In the genomic region with DNA sequence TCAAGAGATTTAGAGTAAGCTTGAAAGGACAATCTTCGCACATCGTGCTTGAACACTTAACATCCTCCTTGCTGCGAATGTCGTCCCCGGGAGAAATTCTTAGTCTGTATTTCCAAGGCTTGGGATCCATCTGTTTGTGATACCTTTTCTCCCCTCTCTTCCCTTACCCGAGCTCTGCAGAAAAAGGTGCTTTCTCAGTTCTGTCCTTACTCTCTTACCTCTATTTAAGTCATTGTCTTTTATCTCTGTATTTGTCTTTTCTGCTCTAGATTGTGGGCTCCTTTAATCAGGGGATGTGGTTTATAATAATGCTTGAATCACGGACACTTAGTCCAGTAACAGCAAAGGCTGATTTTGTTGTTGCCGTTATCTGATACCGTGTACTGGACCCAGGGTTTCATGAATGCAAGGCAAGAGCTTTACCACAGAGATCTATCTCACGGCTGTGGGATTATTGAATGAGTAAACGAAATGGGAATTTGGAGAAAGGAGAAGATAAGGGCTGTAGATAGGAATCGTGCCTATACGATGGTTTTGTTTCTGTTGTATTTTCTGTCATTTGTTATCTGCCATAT, we compare ENCODE assay signal across 8 mouse cellular contexts. TPM values are rescaled to one million over a fixed set of nuclear protein-coding genes. Genes with fewer than 3 reads are reported as not detected.
DNase-seq lines count a peak whose midpoint lies in the region; ATAC-seq and TF ChIP-seq lines count a peak whose summit lies in the region.

No protein-coding gene starts in this region.

- 1% methylated on average over 13 of the region's 13 CpGs for WGBS in heart, embryonic 15.5 days
- 6% methylated on average over 13 of the region's 13 CpGs for WGBS in forebrain, postnatal 0 days
- 10% methylated on average over 13 of the region's 13 CpGs for WGBS in midbrain, embryonic 11.5 days

- H3K27ac ChIP-seq in heart, embryonic 15.5 days = peak overlapping the region; percentile 93; the same call in 1 of the 2 replicates
- H3K27ac ChIP-seq in forebrain, postnatal 0 days (ENCODE audit: low read depth, low read length) = 0 out of 2 replicates have a peak overlapping the region, but pooled peaks have one; percentile 75
- no peak overlapping the region for H3K27ac ChIP-seq in midbrain, embryonic 11.5 days (ENCODE audit: low read depth, low read length)

- H3K4me1 ChIP-seq in heart, embryonic 15.5 days (replicated peaks) = peaks cover 20% of the 10 kb centered on the region
- H3K4me1 ChIP-seq in forebrain, postnatal 0 days (ENCODE audit: insufficient read depth) = peaks cover 16% of the 10 kb centered on the region
- H3K4me1 ChIP-seq in midbrain, embryonic 11.5 days (ENCODE audit: control insufficient read depth, insufficient read depth, low read length) = peaks cover 11% of the 10 kb centered on the region

- TF ChIP-seq CTCF in forebrain, postnatal 0 days (IDR thresholded peaks at IDR 0.05; ENCODE audit: low read depth) = no peak

- H3K9me3 ChIP-seq in heart, embryonic 15.5 days (replicated peaks) = no peaks in the 10 kb centered on the region
- H3K9me3 ChIP-seq in forebrain, postnatal 0 days (ENCODE audit: low read length) = no peaks in the 10 kb centered on the region
- no peaks in the 10 kb centered on the region for H3K9me3 ChIP-seq in midbrain, embryonic 11.5 days (ENCODE audit: control insufficient read depth, low read length)

- peaks cover 18% of the 10 kb centered on the region for H3K36me3 ChIP-seq in heart, embryonic 15.5 days
- 0 out of 2 replicates have a peak, but pooled peaks cover 8% of the 10 kb centered on the region for H3K36me3 ChIP-seq in forebrain, postnatal 0 days (ENCODE audit: insufficient read depth)
- H3K36me3 ChIP-seq in midbrain, embryonic 11.5 days (ENCODE audit: control insufficient read depth, insufficient read depth, low read length) = peaks cover 6% of the 10 kb centered on the region

- H3K4me3 ChIP-seq in heart, embryonic 15.5 days = peak overlapping the region; percentile 86
- peak overlapping the region; percentile 49 for H3K4me3 ChIP-seq in forebrain, postnatal 0 days (ENCODE audit: low read depth, low read length)
- H3K4me3 ChIP-seq in midbrain, embryonic 11.5 days (ENCODE audit: low read depth, low read length) = peak overlapping the region; percentile 92

- ATAC-seq in heart, embryonic 15.5 days (replicated peaks; ENCODE audit: insufficient number of reproducible peaks, insufficient read depth, low FRiP score, low read depth) = no peak
- ATAC-seq in forebrain, postnatal 0 days = no peak
- ATAC-seq in midbrain, embryonic 11.5 days (ENCODE audit: low FRiP score) = no peak

- peak overlapping the region; percentile 76 for H3K4me2 ChIP-seq in heart, embryonic 15.5 days
- peak overlapping the region; percentile 75 for H3K4me2 ChIP-seq in forebrain, postnatal 0 days (ENCODE audit: low read depth)
- H3K4me2 ChIP-seq in midbrain, embryonic 11.5 days = peak overlapping the region; percentile 71

- intact Hi-C loops in heart, postnatal 10 days (cut with DNase I) = loop anchor here (5.0 kb wide), 1 partner anchor 218 kb away; a partner anchor contains a TSS

- H3K27me3 ChIP-seq in heart, embryonic 15.5 days = no peaks in the 10 kb centered on the region
- H3K27me3 ChIP-seq in forebrain, postnatal 0 days (ENCODE audit: insufficient read depth, low read length) = no peaks in the 10 kb centered on the region
- no peaks in the 10 kb centered on the region for H3K27me3 ChIP-seq in midbrain, embryonic 11.5 days (ENCODE audit: control insufficient read depth, insufficient read depth, low read length)

- H3K9ac ChIP-seq in heart, embryonic 15.5 days = peak overlapping the region; percentile 66
- peak overlapping the region; percentile 51 for H3K9ac ChIP-seq in forebrain, postnatal 0 days
- peak overlapping the region; percentile 78 for H3K9ac ChIP-seq in midbrain, embryonic 11.5 days (ENCODE audit: low read length)

- DNase-seq in heart, postnatal 10 days = no peak
- peak; percentile 17 for DNase-seq in MEL-GATA-1-ER (ENCODE audit: extremely low read depth, low read depth)
- DNase-seq in forebrain, postnatal 0 days = no peak
- peak; percentile 90 for DNase-seq in midbrain, embryonic 11.5 days (ENCODE audit: low spot score, missing footprints)
- no peak for DNase-seq in adrenal gland, adult 18-20 months (ENCODE audit: low spot score in 2 of 2)
- DNase-seq in left cerebral cortex, adult 18-20 months (ENCODE audit: low spot score in 2 of 2) = no peak
- no peak for DNase-seq in right cerebral cortex, postnatal 4 days

RNA-seq across cellular contexts. Expression of a gene that starts 1.1 kb away (rescaled TPM):
- polyA plus RNA-seq in heart, embryonic 15.5 days (2015; fragmentation: Nextera tagmentation; extraction: Ambion mirVana) = 18.9 and 28.2 TPM in 2 replicates
- total RNA-seq in heart, postnatal 10 days (2021) = 10 to 100 TPM; 23.8 to 32.8 TPM
- 18.2 and 19.2 TPM in 2 replicates for total RNA-seq in forebrain, postnatal 0 days (2014; rRNA removed)
- polyA plus RNA-seq in forebrain, postnatal 0 days (2015; fragmentation: Nextera tagmentation; extraction: Ambion mirVana) = 27.1 and 30.8 TPM in 2 replicates
- polyA plus RNA-seq in midbrain, embryonic 11.5 days (2014; fragmentation: Nextera tagmentation; extraction: Ambion mirVana) = 44.3 and 45.4 TPM in 2 replicates
- 10 to 100 TPM; 24.0 to 25.2 TPM for total RNA-seq in adrenal gland, adult 18-20 months (2021)
- 10 to 100 TPM; 54.8 to 60.2 TPM for total RNA-seq in left cerebral cortex, adult 18-20 months (2021)

Comparison
In these comparisons a context has a peak if more than half of its experiments do, and no peak if none do; other contexts are left out.
1. DNase-seq: peak in MEL-GATA-1-ER (single experiment) and midbrain, embryonic 11.5 days (single experiment); none in heart, postnatal 10 days (0 of 2), forebrain, postnatal 0 days (single experiment), adrenal gland, adult 18-20 months (0 of 2), left cerebral cortex, adult 18-20 months (0 of 2) and right cerebral cortex, postnatal 4 days (single experiment).
2. Peak in every context shown above with its lines, with median percentiles within 50 percentile points of each other: H3K4me2 ChIP-seq, H3K4me3 ChIP-seq and H3K9ac ChIP-seq.